Mouse (Mus musculus) gastrocnemius, postnatal 14 days (tissue): ENCODE data around the gene Fam205a4. TPM values are rescaled to one million over a fixed set of nuclear protein-coding genes. Genes with fewer than 3 reads are reported as not detected.
"Not testable (repeated sequence)": the region's sequence is repeated elsewhere in the genome, so short reads cannot be mapped to it uniquely, and the experiment has no call there.

Experiments
- DNase-seq: peaks from one replicate; pipeline ENCODE4 v3.0.0; 2021; ENCODE audit warnings: mixed read lengths
- intact Hi-C: fragments of 180-260 bp; cut with DNase I; formaldehyde crosslinking; loops from one replicate; pipeline ENCODE4 v1.15.1; 2025; ENCODE audit warnings: low total_unique reads
- long read RNA-seq, 2 experiments: library from polyadenylated mRNA; stranded (forward); transcript quantifications; one replicate each; pipeline ENCODE4 v2.0.0; 2021
- total RNA-seq, 2 experiments: library from RNA; stranded (reverse); gene quantifications; 2 replicates each; pipeline ENCODE4 v1.2.3; 2021

The Fam205a4 gene
- under 1 TPM in 1 of 2 experiments, not detected in 1; 0.09 TPM for total RNA-seq
- long read RNA-seq, experiment 1 = 0 reads
- long read RNA-seq, experiment 2 = 0 reads

- DNase-seq, intact Hi-C loops: not testable (repeated sequence)
Measured at GRCm38 (mm10) chr4:41965758-41966157, at the start of gene Fam205a4. Gene Fam205a4 (plus strand): TSS chr4:41966058.

DNA sequence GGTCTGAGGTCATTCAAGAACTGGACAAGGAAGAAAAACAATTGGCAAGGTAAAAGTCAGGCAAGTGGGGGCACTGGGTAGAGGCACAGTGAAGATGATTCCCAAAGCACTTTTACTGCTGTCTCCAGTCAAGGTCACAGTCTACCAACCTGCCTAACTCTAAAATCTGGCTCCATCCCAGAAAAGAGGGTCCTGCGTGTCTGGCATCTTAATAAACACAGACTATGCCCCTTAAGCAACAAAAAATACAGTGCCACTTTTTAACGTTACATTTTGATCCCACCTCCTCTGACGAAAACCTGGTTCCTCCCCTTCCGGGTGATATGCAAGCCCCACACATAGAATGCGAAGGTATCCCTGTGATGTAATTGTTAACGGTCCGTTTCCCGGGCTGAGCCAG, 24.6 kb upstream of the Fam205a4 start, which contains the start of gene Gm20878:
Gene Gm20878 (plus strand): TSS at position 301 of the 400 bp plus-strand sequence.
- DNase-seq, intact Hi-C loops: not testable (repeated sequence)

Other genes starting within 250 kb of the Fam205a4 start
- 10 to 100 TPM; 39.6 to 44.8 TPM for gene Dctn3, start 242.9 kb upstream of the Fam205a4 start, total RNA-seq
- gene Arid3c, start 234.9 kb upstream of the Fam205a4 start, total RNA-seq = not detected
- gene Galt, start 210.8 kb upstream of the Fam205a4 start, total RNA-seq = 10 to 100 TPM; 26.5 to 27.0 TPM
- 10 to 100 TPM; 12.0 to 15.6 TPM for gene Sigmar1, start 209.9 kb upstream of the Fam205a4 start, total RNA-seq
- 10 to 100 TPM; 27.3 to 31.4 TPM for gene Ccl27a, start 191.8 kb upstream of the Fam205a4 start, total RNA-seq
- not detected for gene Gm21541, start 62.4 kb upstream of the Fam205a4 start, total RNA-seq
- 1 to 10 TPM in 1 of 2 experiments, under 1 TPM in 1; 0.33 to 2.4 TPM for gene Gm20878, start 24.5 kb upstream of the Fam205a4 start, total RNA-seq
- not detected for gene Gm21093, start 68.7 kb downstream of the Fam205a4 start, total RNA-seq
- not detected for gene Gm3893, start 125.1 kb downstream of the Fam205a4 start, total RNA-seq
- gene Gm13304, start 148.8 kb downstream of the Fam205a4 start, total RNA-seq = 10 to 100 TPM in 1 of 2 experiments, 1 to 10 TPM in 1; 5.8 to 10.2 TPM
- 1 to 10 TPM in 1 of 2 experiments, under 1 TPM in 1; 0.86 to 2.1 TPM for gene Gm13306, start 187.4 kb downstream of the Fam205a4 start, total RNA-seq
- 1 to 10 TPM in 1 of 2 experiments, under 1 TPM in 1; 0.35 to 1.1 TPM for gene Gm13305, start 202.5 kb downstream of the Fam205a4 start, total RNA-seq